Mouse (Mus musculus) spleen, adult 2 months (tissue): ENCODE measurements around the gene Mvb12a.

Source experiments
- CTCF ChIP-seq: fragments of 200-500 bp; IDR thresholded peaks from 2 replicates; pipeline ENCODE4 v1.5.1; 2011; ENCODE audit warnings: mild to moderate bottlenecking, inconsistent platforms; ENCODE audit not compliant: insufficient read depth, insufficient read length, insufficient replicate concordance; ENCODE audit errors: extremely low read depth
- POLR2A ChIP-seq: fragments of 200-500 bp; IDR thresholded peaks from 2 replicates; pipeline ENCODE4 v1.6.1; 2011; ENCODE audit warnings: low read depth, low read length, inconsistent platforms

DNA sequence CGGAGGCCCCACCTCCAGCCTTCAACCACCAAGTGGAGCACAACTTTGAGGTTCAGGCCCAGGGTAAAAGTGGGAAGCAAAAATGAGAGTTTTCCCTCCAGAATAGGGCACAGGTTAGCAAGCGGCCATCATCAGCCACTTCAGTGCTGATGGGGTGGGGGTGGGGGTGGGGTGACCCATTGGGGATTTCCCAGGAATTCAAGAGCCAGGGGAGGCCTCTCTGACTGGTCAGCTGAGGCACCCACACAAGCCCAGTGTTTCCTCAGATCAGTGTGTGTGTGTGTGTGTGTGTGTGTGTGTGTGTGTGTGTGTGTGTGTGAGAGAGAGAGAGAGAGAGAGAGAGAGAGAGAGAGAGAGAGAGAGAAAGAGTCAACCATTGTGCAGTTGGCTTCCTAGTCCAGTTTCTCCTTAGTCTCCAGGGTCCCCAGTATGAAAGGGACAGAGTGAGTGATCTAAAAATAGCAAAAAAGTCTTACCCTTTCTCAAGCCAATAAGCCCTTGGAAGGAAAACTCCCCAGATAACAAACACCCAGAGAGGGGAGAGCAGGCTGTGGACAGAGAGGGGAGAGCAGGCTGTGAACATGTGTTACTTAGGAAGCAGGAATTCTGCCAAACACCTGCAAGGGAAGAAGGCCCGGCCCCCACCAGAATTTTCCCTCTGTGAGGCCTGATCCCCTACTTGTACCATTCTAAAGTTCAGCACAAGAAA, 15.4 kb upstream of the Mvb12a start:
- no peak for TF ChIP-seq CTCF
- no peak for TF ChIP-seq POLR2A
